Mouse (Mus musculus) urinary bladder, adult 2 months (tissue): ENCODE measurements around the gene Mtmr1. TPM values are rescaled to one million over a fixed set of nuclear protein-coding genes. Genes with fewer than 3 reads are reported as not detected.

Source experiments
- DNase-seq: peaks from one replicate; pipeline ENCODE4 v3.0.0; 2022; ENCODE audit warnings: low spot score
- polyA plus RNA-seq: library from polyadenylated mRNA; depleted of rRNA; stranded (reverse); fragments of >200 nt; gene quantifications from 2 replicates; pipeline ENCODE4 v1.2.3, GENCODE M21; 2012; rRNA removed

Gene Mtmr1
- polyA plus RNA-seq, 1 experiment, result 27.8 TPM

DNA sequence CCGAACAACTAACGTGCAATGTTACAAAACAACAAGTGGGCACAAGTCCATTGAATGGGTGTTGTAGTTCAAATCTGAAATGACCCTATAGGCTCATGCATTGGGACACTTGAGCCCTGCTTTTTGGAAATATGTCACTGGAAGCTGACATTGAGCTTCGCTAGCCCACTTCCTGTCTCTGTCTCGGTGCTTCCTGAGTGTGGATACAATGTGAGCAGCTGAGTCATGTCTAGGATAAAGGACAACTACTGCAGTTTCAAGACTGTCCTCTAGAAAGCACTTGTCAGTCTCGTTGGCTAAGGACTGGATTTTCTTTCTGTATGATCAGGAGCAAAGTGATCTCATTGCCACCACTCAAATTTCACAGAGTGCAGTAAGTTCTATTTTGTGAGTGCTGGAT is 78.4 kb downstream of the Mtmr1 start:
- DNase-seq, result no peak

DNA sequence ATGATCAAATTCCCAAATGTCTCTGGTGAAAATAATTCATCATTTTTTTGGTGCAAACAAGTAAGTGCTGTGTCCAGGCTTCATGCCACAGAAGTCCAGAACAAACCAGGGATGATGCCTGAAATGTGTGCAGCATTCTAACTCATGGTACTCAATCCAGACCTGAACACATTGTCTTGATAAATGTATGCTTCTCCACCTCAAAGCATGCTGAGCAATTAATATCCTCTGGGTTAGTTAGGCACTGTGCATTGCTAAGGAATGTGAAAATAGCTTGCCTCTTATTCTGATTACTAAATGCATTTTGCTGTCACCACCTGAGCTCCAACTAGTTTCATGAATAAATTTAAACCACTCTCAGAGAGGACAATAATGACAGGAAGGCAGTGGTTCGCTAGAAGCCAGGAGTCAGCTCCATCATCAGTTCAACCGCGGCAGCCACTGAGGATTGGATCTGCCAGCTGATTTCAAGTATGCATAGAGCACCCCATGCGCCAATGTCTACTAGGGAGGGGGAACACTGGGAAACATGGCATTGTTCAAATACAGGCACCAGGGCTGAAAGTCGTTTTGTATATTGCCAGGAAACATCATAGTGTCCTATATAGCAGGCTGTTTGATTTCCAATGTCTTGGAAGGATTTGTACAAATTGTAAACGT is 91.6 kb downstream of the Mtmr1 start:
- no peak for DNase-seq

DNA sequence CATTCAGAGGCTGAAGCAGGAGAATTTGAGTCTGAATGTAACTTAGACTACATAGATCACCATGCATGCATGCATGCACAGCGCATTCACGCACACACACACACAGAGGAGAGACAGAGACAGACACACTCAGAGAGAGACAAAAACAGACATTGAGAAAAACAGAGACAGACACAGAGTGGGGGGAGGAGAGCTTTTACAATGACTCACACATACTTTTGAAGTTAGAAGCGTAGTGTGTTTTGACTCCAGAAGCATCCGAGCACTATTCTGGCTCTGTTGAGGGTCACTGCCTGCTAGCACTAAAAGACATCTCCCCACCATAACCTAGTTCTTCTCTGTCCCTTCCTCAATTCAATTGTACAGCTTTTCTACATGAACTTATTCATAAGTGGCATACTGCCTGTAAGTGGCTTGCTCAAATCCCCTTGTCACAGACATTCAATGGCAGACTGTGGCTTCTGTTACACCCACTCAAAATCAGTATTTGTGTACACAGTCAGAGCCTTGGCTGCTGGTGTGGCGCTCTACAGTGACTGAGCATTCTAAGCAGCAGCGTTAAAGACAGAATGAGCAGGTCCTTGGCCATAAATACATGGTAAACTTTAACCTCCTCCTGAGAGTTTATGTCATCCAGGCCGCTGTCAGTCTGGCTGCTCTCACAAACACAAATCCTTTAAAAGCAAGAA is 99.7 kb downstream of the Mtmr1 start:
- DNase-seq, result no peak

DNA sequence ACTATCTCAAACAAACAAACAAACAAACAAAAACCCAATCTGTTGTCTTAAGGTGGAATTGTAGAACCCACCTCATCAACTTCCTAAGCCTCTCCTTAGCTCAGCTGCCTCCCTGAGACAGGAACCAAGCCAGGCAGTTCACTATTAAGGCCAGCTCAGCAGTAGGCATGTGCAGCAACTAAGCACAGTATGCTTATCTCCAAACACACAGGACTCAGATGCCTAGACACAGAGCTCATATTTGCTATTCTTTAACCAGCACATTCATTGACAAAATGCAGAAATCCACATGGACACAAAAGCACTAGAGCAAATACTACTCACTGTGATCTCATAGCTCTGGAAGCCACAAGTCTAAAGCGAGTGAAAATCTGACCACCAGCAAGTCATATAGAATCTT is 100.9 kb downstream of the Mtmr1 start:
- DNase-seq, result no peak

DNA sequence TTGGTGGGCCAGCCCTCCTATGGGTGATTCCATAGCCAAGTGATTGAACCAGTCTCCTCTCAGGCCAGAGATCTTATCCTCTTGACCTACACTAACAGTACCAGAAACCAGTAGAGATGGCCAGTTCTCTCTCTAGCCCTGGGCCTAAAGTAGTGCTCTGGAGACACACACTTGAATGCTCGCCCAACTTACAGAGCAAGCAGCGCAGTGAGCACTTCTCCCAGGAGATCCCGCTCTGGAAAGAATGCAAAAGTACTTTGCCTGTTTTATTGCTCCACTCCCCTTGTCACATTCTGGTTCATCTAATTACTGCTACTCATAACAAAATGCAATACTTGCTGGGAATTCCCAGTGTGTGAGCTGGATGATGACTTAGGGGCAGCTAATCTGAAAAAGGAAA is 102.9 kb downstream of the Mtmr1 start:
- no peak for DNase-seq

Other genes starting within 250 kb of the Mtmr1 start
- 7.8 and 8.9 TPM in 2 replicates for gene Mtm1, start 154.0 kb upstream of the Mtmr1 start, polyA plus RNA-seq
- 41.5 and 50.6 TPM in 2 replicates for gene Cd99l2, start 128.1 kb downstream of the Mtmr1 start, polyA plus RNA-seq
- gene Hmgb3, start 191.2 kb downstream of the Mtmr1 start, polyA plus RNA-seq, result 26.9 and 29.6 TPM in 2 replicates